ENCODE assay signal across 23 mouse cellular contexts in genomic region chr8:118635296-118636060, GRCm38 (mm10).
DNase-seq lines count a peak whose midpoint lies in the region; ATAC-seq lines count a peak whose summit lies in the region.
"Had no signal": no experiment of that assay in that cellular context is flagged by ENCODE, and none has a peak within 500 bp of the region (broad histone marks: within the 10 kb centered on the region; RNA-seq: fewer than 3 reads in every experiment).

No protein-coding gene starts in this region.

- H3K27me3 ChIP-seq in liver, embryonic 12.5 days (replicated peaks), result no peaks in the 10 kb centered on the region
- H3K27me3 ChIP-seq: hindbrain, embryonic 13.5 days; limb, embryonic 13.5 days; lung, embryonic 15.5 days; Patski had no signal

- H3K27ac ChIP-seq in liver, embryonic 12.5 days, result no peak overlapping the region
- H3K27ac ChIP-seq: gastrocnemius, adult 2 months; hindbrain, embryonic 13.5 days; limb, embryonic 13.5 days; liver, embryonic 14.5 days; lung, embryonic 15.5 days had no signal

- no peak overlapping the region for H3K4me2 ChIP-seq in liver, embryonic 12.5 days
- H3K4me2 ChIP-seq: heart, embryonic 11.5 days; hindbrain, embryonic 13.5 days; limb, embryonic 13.5 days; lung, embryonic 15.5 days had no signal

- H3K9ac ChIP-seq in liver, embryonic 12.5 days, result no peak overlapping the region
- H3K9ac ChIP-seq: hindbrain, embryonic 13.5 days; limb, embryonic 13.5 days; liver, embryonic 14.5 days; lung, embryonic 15.5 days had no signal

- peak; percentile 73; the same call in 1 of the 2 replicates for ATAC-seq in cerebellum, adult (ENCODE audit: insufficient number of reproducible peaks, low FRiP score, low TSS enrichment)
- no peak for ATAC-seq in granulocyte monocyte progenitor cell, adult 5-6 weeks (replicated peaks; ENCODE audit: poor library complexity, severe bottlenecking)
- ATAC-seq in liver, embryonic 12.5 days, result no peak
- ATAC-seq: forebrain, embryonic 16.5 days; Patski had no signal

- no peaks in the 10 kb centered on the region for H3K4me1 ChIP-seq in liver, embryonic 12.5 days
- H3K4me1 ChIP-seq: lung, embryonic 15.5 days had no signal

- no peaks in the 10 kb centered on the region for H3K9me3 ChIP-seq in liver, embryonic 12.5 days (replicated peaks)
- H3K9me3 ChIP-seq: limb, embryonic 13.5 days; lung, embryonic 15.5 days had no signal

- 62% methylated on average over 22 of the region's 22 CpGs for WGBS in liver, embryonic 12.5 days (ENCODE audit: insufficient replicate concordance)

- peak; percentile 12 for DNase-seq in right cerebral cortex, postnatal 4 days
- no peak for DNase-seq in right cerebral cortex, adult 18-20 months
- DNase-seq in cerebellum, adult 8-10 months, result peak; percentile 12
- peak; percentile 44 for DNase-seq in retina, embryonic 14.5 days (ENCODE audit: low spot score)
- DNase-seq: adrenal gland, postnatal 14 days; gastrocnemius, adult 2 months; heart, postnatal 10 days; kidney, adult 9 months; kidney, postnatal 36 days; lung, postnatal 4 days; spleen, adult 18-20 months; thymus, adult 18-20 months had no signal

- H3K4me3 ChIP-seq in liver, embryonic 12.5 days, result no peak overlapping the region
- H3K4me3 ChIP-seq: erythroblast, embryonic 14.5 days; gastrocnemius, adult 2 months; hindbrain, embryonic 13.5 days; limb, embryonic 13.5 days; lung, embryonic 15.5 days had no signal

- H3K36me3 ChIP-seq in liver, embryonic 12.5 days, result no peaks in the 10 kb centered on the region
- H3K36me3 ChIP-seq: hindbrain, embryonic 13.5 days; limb, embryonic 13.5 days; lung, embryonic 15.5 days had no signal
